Mouse (Mus musculus): ENCODE results near the gene Arid1a.

GRCm38 (mm10) chr4:133759659-133760058, 3.1 kb upstream of the Arid1a start:
- no peak for TF ChIP-seq GATA2 (IDR thresholded peaks at IDR 0.05; ENCODE audit: borderline replicate concordance, low read depth, low read length)
- TF ChIP-seq CTCF (IDR thresholded peaks at IDR 0.05; ENCODE audit: low read depth, low read length), result no peak
